Mouse (Mus musculus) left cerebral cortex, adult 8-10 months (tissue): Measurements from ENCODE around the gene Limk2. TPM values are rescaled to one million over a fixed set of nuclear protein-coding genes. Genes with fewer than 3 reads are reported as not detected.

Experiments used
- DNase-seq, 2 experiments: peaks; one replicate each; pipeline ENCODE4 v3.0.0; 2022; ENCODE audit warnings: low spot score in 2 of 2
- total RNA-seq, 4 experiments: library from RNA; stranded (reverse); gene quantifications; 2 replicates each; pipeline ENCODE4 v1.2.4; 2022

Limk2 gene
- 100 to 1,000 TPM in 1 of 4 experiments, 10 to 100 TPM in 3; 93.4 to 107 (median 97.0) TPM for total RNA-seq

DNA sequence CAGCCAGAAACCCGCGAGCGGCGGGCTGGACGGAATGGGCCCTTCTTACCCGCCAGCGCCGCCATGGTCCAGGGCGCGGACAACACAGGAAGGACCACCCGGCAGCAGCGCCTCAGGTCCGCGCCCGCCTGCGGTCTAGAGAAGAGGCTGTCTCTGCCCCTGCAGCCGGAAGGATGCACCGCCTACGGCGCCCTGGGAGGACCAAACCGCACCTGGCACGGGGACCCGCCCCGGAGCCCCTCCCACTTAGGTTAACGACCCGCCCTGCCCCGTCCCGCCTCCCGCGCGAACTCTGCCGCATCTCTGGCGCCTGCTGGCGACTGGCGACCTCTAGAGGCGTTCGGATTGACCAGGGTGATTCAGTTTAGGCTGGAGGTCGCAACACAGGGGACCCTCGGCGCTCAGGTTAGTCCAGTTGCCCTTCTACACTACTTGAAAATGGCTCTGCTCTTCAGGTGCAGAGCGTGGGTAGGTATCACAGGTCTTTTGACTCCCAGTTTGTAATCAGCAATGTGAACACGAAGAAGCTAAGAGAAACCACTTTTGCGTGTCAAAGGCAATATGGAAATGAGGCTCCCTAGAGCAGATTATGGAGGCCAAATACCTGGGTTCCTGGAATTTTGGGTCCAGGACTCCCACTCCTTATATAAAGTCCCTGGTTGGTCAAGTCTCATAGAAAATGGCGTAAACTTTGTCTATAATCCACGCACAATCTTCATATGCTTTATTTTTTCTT lies at the start of gene Limk2:
TSS of gene Limk2 (minus strand) at position 193 of the 736 bp plus-strand sequence.
- DNase-seq, result peak; percentile 71 to 78

DNA sequence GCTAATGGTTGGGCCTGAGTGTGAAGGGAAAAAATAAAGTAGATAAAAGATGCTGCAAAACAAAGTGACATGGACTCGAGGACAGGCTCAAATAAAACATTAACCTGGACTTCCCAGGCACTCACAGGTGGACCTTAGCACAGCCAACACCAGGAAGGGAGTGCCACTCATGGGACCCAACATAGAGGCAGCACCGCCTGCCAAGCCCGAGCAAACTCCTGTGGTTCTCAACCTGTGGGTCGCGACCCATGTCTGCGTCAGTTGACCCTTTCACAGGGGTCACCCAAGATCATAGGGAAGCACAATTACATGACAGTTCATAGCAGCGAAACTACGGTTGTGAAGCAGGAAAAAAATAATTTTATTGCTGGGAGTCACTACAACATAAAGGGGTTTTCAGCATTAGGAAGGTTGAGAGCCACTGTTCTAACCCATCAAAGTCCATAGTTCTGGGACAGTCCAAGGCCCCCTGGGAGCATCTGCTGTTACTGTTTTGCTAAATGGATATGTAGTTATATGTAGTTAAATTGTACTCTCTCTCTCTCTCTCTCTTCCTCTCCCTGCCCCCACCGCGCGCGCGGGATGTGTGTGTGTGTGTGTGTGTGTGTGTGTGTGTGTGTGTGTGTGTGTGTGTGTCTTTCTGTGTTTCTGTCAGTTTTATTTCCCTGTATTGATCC lies 49.6 kb upstream of the Limk2 start:
- no peak for DNase-seq

DNA sequence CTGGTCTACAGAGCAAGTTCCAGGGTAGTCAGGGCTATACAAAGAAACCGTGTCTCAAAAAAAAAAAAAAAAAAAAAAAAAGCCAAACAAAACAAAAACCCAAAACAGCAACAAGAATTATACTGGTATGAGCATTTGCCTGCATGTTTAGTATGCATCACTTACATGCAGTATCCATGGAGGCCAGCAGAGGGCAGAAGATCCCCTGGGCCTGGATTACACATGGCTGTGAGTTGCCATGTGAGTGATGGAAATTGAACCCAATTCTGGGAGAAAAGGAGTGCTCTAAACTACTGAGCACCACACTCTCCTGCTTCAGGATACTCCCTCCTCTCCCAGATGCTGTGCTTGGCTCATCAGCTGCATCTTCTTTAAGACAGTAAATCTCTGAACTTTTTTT lies 47.4 kb upstream of the Limk2 start:
- peak in 1 of 2 experiments; percentile 49 for DNase-seq

- no peak for DNase-seq
Observed at GRCm38 (mm10) chr11:3454506-3454905, 45.5 kb upstream of the Limk2 start.

DNA sequence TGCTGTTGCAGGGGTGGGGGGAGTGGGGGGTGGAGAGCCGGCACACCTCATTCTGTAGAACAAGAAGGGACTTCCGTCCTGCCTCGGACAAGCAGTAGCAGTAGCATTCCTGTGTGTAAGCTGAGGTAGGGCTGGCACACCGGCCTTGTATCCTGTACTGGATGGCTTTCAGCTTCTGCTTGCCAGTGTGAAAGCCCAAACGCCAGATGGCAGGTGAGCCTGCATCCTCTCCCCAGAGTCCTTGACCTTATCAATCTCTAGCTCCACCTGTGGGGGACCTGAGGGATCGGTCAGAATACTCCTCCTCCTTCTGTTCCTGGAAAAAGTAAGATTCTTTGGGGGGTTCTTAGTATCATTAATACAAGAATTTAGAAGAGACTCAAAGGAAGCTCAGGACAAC lies 44.5 kb upstream of the Limk2 start:
- DNase-seq, result no peak

DNA sequence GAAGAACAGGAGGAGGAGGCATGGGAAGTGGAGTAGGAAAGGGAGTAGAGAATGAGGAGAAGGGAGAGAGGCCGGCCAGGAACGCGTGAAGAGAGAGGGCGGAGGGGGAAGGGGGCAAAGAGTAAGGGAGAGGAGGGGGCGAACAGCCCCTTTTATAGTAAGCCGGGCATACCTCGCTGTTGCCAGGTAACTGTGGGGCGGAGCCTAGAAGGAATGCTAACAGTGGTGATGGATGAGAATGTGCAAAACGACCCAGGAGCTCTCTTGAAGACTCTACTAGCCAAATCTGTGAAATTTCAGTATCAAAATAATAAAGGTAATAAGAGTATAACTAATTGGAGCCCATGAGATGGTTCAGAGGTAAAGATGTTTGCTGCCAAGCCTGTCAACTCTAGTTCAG lies 43.8 kb upstream of the Limk2 start:
- DNase-seq, result peak in 1 of 2 experiments; percentile 32

DNA sequence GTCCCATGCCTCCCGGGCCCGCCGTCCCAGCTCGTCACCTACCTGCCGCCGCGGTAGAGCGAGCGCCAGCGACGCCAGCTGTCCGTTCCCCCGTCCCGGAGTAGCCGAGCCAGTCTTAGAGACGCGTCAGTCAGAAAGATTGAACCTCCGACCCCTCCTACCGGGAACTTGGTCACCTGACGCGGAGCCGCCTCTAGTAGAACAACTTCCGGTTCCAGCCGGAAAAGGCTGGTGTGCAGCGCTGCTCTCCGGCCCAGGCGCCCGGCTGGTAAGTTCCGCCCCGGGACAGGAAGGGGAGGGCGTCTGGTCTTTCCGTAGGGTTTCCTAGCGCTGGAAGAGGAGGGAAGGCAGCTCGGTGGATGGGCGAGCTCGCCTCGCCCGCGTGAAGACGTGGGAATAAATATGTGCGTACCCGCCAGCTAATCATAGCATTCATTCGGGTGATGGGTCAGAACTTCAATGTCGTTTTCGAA lies 43.2 kb upstream of the Limk2 start, which contains the start of gene Rnf185:
TSS of gene Rnf185 (minus strand) at position 197 of the 473 bp plus-strand sequence.
- DNase-seq, result peak; percentile 79 to 92

DNA sequence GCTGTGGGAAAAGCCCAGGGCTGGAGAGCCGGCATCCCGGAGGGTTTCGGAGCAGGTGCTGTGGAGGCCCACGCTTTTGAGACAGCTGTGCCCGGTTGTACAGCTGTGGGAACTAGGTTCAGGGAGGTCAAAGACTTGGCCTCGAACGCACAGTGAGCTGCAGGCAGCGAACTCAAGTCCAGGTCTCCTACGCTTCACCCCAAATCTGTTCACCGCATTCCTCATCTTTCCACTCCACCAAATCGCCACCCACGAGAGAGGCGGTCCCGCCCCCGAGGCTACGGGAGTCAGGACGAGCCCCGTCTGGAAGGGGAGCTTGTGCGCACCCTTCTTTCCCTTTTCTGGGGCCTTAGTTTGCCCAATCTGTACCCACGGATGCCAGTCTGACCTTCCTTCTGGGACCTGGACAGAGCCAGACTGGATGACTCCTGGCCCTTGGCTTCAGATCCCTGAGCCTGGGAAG lies 42.7 kb upstream of the Limk2 start:
- DNase-seq, result no peak

DNA sequence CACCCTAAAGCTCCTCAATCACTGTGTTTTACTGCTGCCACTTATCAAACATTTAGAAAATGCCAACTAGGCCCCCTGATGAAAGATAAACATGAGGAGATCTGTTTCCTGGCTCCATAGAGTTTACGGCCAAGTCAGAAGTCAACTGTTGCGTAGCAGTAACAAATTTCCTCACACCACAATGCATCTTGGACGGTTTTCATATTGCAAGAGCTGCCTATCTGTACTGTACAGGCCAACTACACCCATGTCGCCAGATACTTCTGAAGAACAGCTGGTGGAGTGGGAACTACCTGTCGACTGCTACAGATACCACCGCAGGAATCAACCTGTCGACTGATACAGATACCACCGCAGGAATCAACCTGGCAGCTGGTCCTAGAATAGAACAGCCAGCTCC lies 35.9 kb upstream of the Limk2 start:
- DNase-seq, result no peak

DNA sequence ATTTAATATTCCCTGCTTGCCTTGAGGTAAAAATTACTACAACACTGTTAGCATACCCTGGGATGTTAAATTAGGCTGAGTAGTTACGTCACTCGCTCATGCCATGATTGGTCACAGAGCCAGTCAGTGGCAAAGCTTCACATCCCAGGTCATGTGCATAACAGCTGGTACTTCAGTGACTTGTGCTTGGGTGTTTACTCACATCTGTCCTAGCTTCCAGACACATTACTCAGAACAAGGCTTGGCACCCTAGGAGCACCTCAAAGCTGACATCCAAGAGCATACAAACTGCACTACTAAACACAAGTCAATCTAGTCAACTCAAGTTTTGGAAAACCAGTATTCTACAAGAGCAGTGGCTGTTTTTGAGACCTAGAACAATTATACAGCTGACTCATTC lies 34.1 kb upstream of the Limk2 start:
- no peak for DNase-seq

- DNase-seq, result no peak
Observed at GRCm38 (mm10) chr11:3442677-3443076, 33.7 kb upstream of the Limk2 start.

- DNase-seq, result no peak
Observed at GRCm38 (mm10) chr11:3441696-3442443, 32.9 kb upstream of the Limk2 start.

- DNase-seq, result no peak
Observed at GRCm38 (mm10) chr11:3437621-3438020, 28.6 kb upstream of the Limk2 start.

- no peak for DNase-seq
Observed at GRCm38 (mm10) chr11:3433809-3434208, 24.8 kb upstream of the Limk2 start.

- no peak for DNase-seq
Observed at GRCm38 (mm10) chr11:3431976-3432603, 23.1 kb upstream of the Limk2 start.

- DNase-seq, result no peak
Observed at GRCm38 (mm10) chr11:3431515-3431914, 22.5 kb upstream of the Limk2 start.

- no peak for DNase-seq
Observed at GRCm38 (mm10) chr11:3428632-3429031, 19.6 kb upstream of the Limk2 start.

DNA sequence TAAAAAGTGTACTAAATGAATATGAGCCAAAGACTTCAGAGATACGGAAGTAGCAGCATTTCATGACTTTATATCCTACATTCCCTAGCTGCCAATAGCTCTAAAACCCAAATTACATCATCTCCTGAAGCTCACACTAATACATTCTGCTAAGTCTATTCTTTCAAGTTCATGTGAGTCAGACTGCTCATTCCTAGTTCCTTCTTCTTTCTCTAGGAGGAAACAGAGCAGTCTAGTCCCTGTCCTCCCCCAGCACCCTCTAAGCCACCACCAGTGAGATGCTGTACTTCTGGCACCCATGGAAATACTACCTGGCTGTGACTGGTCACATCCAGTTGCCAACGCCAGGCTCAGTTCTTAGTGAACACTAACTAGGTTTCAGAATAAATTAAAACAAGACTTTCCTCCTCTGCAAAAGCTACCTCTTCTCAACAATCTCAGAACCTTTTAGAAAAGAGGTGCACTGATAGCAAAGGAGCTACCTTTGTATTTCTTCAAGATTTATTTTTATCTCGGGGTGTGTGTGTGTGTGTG lies 18.8 kb upstream of the Limk2 start:
- no peak for DNase-seq

GRCm38 (mm10) chr11:3422242-3422641 lies 13.3 kb upstream of the Limk2 start:
- no peak for DNase-seq

DNA sequence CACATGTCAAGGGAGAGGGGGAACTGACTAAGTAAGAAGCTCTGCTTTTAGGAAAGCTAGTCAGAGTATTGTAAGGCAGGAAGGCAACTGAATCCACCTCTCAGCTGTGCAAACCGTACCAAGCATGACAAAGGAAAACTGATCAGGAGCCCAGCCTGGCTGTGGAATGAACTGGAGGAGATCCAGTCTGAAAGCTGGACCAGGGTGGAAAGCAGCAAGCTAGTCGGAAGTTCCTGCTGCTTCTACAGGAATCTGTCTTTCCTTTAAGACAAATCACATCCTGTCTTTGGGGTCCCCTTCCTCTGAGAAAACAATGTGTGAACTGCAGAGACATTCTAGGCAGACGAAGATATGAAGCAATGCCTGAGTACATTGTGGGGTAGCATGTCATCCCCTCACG lies 9.8 kb upstream of the Limk2 start:
- no peak for DNase-seq

GRCm38 (mm10) chr11:3417795-3418194 lies 8.8 kb upstream of the Limk2 start:
- no peak for DNase-seq
